In the genomic region with DNA sequence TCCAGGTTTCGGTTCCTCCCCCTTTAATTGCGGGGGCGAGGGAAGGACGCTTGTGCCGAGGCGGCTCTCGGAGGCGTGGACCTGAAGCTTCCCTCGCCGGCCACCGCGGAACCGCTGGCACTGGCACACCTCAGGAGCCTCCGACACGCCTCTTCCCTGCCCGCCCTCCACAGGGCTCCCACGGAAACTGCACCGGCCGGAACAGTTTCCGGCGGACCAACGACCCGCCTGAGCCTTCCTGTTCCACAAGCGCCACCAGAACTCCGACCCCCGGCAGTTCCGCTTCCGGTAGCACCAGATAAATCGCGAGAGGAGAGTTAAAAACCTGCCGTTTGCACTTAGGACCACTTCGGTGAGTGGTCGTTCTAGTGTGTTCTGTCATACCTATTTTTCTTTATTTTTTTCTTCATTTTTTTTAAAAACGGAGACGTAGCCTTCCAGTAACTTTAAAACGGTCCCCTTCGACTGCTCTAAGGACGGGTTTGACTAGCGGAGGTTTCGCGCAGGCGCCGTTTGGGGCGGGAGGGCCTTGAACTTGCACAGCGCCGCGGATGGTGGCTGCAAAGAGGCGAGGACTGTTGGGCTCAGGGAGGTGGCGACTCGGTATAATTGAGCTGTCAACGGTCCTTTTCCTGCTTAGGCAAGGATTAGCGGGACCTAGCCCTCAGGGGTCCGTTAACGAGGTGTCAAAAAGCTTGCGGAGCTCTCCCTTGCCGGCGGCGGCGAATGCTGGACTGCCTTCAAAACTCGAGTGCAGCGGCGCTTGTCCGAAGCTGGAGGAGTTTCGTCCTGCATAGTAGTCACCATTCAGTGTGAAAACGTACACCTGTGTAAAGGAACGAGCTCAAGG, we compare ENCODE assay signal across 8 mouse cellular contexts. TPM values are rescaled to one million over a fixed set of nuclear protein-coding genes. Genes with fewer than 3 reads are reported as not detected.
A peak's percentile ranks its signal among the peaks of the same experiment; 100 is the strongest.
DNase-seq lines count a peak whose midpoint lies in the region; ATAC-seq and TF ChIP-seq lines count a peak whose summit lies in the region.

Gin1 (plus strand) TSS at position 269 of the 850 bp plus-strand sequence.
Ppip5k2 (minus strand) TSS at position 508 of the 850 bp plus-strand sequence.

- H3K27ac ChIP-seq in heart, embryonic 12.5 days (ENCODE audit: poor library complexity, severe bottlenecking): peak within 1 kb of the TSS; percentile 96
- H3K27ac ChIP-seq in kidney, postnatal 0 days: peak within 1 kb of the TSS; percentile 91
- H3K27ac ChIP-seq in liver, embryonic 11.5 days (ENCODE audit: low read depth, low read length): peak within 1 kb of the TSS; percentile 84
- peak within 1 kb of the TSS; percentile 76 for H3K27ac ChIP-seq in stomach, embryonic 14.5 days (ENCODE audit: low read length)

- no peaks in the 10 kb centered on the region for H3K36me3 ChIP-seq in heart, embryonic 12.5 days
- H3K36me3 ChIP-seq in kidney, postnatal 0 days (ENCODE audit: insufficient read depth, low read length): no peaks in the 10 kb centered on the region
- H3K36me3 ChIP-seq in liver, embryonic 11.5 days (ENCODE audit: control insufficient read depth, insufficient read depth, low read length): no peaks in the 10 kb centered on the region
- H3K36me3 ChIP-seq in stomach, embryonic 14.5 days (ENCODE audit: control insufficient read depth, insufficient read depth, low read length): no peaks in the 10 kb centered on the region

- no peaks in the 10 kb centered on the region for H3K27me3 ChIP-seq in heart, embryonic 12.5 days (replicated peaks)
- no peaks in the 10 kb centered on the region for H3K27me3 ChIP-seq in kidney, postnatal 0 days (ENCODE audit: insufficient read depth, low read length)
- H3K27me3 ChIP-seq in liver, embryonic 11.5 days (replicated peaks; ENCODE audit: control insufficient read depth, insufficient read depth, low read length): no peaks in the 10 kb centered on the region
- H3K27me3 ChIP-seq in stomach, embryonic 14.5 days (ENCODE audit: control insufficient read depth, insufficient read depth, low read length): no peaks in the 10 kb centered on the region

- peak within 1 kb of the TSS; percentile 98 for H3K4me3 ChIP-seq in heart, embryonic 12.5 days
- peak within 1 kb of the TSS; percentile 83 for H3K4me3 ChIP-seq in kidney, postnatal 0 days (replicated peaks; ENCODE audit: low read depth, low read length)
- H3K4me3 ChIP-seq in liver, embryonic 11.5 days (ENCODE audit: low read depth, low read length): peak within 1 kb of the TSS; percentile 90
- H3K4me3 ChIP-seq in stomach, embryonic 14.5 days (ENCODE audit: low read depth, low read length): peak within 1 kb of the TSS; percentile 89

- H3K4me1 ChIP-seq in heart, embryonic 12.5 days (replicated peaks): peaks cover 13% of the 10 kb centered on the region; the same call in 1 of the 2 replicates
- no peaks in the 10 kb centered on the region for H3K4me1 ChIP-seq in kidney, postnatal 0 days (replicated peaks; ENCODE audit: insufficient read depth, low read length)
- peaks cover 8% of the 10 kb centered on the region for H3K4me1 ChIP-seq in liver, embryonic 11.5 days (replicated peaks; ENCODE audit: control insufficient read depth, insufficient read depth, low read length)
- peaks cover 15% of the 10 kb centered on the region for H3K4me1 ChIP-seq in stomach, embryonic 14.5 days (ENCODE audit: control insufficient read depth, insufficient read depth, low read length)

- under 1% methylated on average over 64 of the region's 66 CpGs for WGBS in heart, embryonic 12.5 days
- 1% methylated on average over 65 of the region's 66 CpGs for WGBS in kidney, postnatal 0 days
- WGBS in liver, embryonic 11.5 days: under 1% methylated on average over 66 of the region's 66 CpGs
- WGBS in stomach, embryonic 14.5 days: under 1% methylated on average over 66 of the region's 66 CpGs

- ATAC-seq in erythroid progenitor cell, adult 5-6 weeks (replicated peaks; ENCODE audit: low FRiP score, poor library complexity, severe bottlenecking): peak; percentile 93
- peak; percentile 98 for ATAC-seq in heart, embryonic 12.5 days (ENCODE audit: insufficient number of reproducible peaks, low FRiP score)
- peak; percentile 99 for ATAC-seq in kidney, postnatal 0 days (replicated peaks; ENCODE audit: low FRiP score, low read depth)
- ATAC-seq in liver, embryonic 11.5 days (replicated peaks; ENCODE audit: low FRiP score): peak; percentile 97
- peak; percentile 98 for ATAC-seq in stomach, embryonic 14.5 days (ENCODE audit: insufficient number of reproducible peaks, insufficient read depth, low FRiP score, low read depth)

- peak; percentile 98 for DNase-seq in CD4-positive helper T cell, adult 2 months (ENCODE audit: low read depth, low spot score)
- peak; percentile 91 for DNase-seq in brain, embryonic 18.5 days (ENCODE audit: low read depth, low spot score)
- DNase-seq in kidney, postnatal 0 days (ENCODE audit: low spot score): peak; percentile 97
- DNase-seq in liver, embryonic 11.5 days (ENCODE audit: low spot score): peak; percentile 93
- peak; percentile 96 for DNase-seq in naive thymus-derived CD4-positive, alpha-beta T cell, adult 2 months (ENCODE audit: low read depth)

- TF ChIP-seq CTCF in kidney, postnatal 0 days (IDR thresholded peaks at IDR 0.05; ENCODE audit: low read depth): peak; percentile 52

- peak within 1 kb of the TSS; percentile 94 for H3K9ac ChIP-seq in heart, embryonic 12.5 days
- H3K9ac ChIP-seq in kidney, postnatal 0 days (ENCODE audit: low read depth, low read length): peak within 1 kb of the TSS; percentile 90
- peak within 1 kb of the TSS; percentile 88 for H3K9ac ChIP-seq in liver, embryonic 11.5 days (ENCODE audit: low read depth, low read length)
- H3K9ac ChIP-seq in stomach, embryonic 14.5 days (replicated peaks; ENCODE audit: low read depth, low read length): peak within 1 kb of the TSS; percentile 66

- peak within 1 kb of the TSS; percentile 70 for H3K4me2 ChIP-seq in heart, embryonic 12.5 days
- peak within 1 kb of the TSS; percentile 82 for H3K4me2 ChIP-seq in kidney, postnatal 0 days (ENCODE audit: low read length)
- peak within 1 kb of the TSS; percentile 81 for H3K4me2 ChIP-seq in liver, embryonic 11.5 days
- H3K4me2 ChIP-seq in stomach, embryonic 14.5 days (replicated peaks; ENCODE audit: low read depth, low read length): peak within 1 kb of the TSS; percentile 77

- no peaks in the 10 kb centered on the region for H3K9me3 ChIP-seq in heart, embryonic 12.5 days (replicated peaks)
- no peaks in the 10 kb centered on the region for H3K9me3 ChIP-seq in kidney, postnatal 0 days (replicated peaks; ENCODE audit: low read length)
- H3K9me3 ChIP-seq in liver, embryonic 11.5 days (ENCODE audit: control insufficient read depth, low read length): no peaks in the 10 kb centered on the region
- H3K9me3 ChIP-seq in stomach, embryonic 14.5 days (ENCODE audit: control insufficient read depth, low read depth, low read length): no peaks in the 10 kb centered on the region

RNA-seq across cellular contexts. Expression of gene Gin1, which starts in this region (rescaled TPM):
- total RNA-seq in erythroid progenitor cell, adult 5-6 weeks (2015; ENCODE audit: low replicate concordance): 13.0 and 24.3 TPM in 2 replicates
- total RNA-seq in erythroid progenitor cell, adult 5-6 weeks (2017; ENCODE audit: low replicate concordance): 21.6 and 26.6 TPM in 2 replicates
- polyA plus RNA-seq in heart, embryonic 12.5 days (2016; fragmentation: Nextera tagmentation; extraction: Ambion mirVana): 17.1 and 17.8 TPM in 2 replicates
- 18.6 and 19.8 TPM in 2 replicates for polyA plus RNA-seq in kidney, postnatal 0 days (2015; fragmentation: Nextera tagmentation; extraction: Ambion mirVana)
- 19.6 and 21.7 TPM in 2 replicates for polyA plus RNA-seq in liver, embryonic 11.5 days (2014; fragmentation: Nextera tagmentation; extraction: Ambion mirVana)
- polyA plus RNA-seq in stomach, embryonic 14.5 days (2014; fragmentation: Nextera tagmentation; extraction: Ambion mirVana): 16.4 and 19.3 TPM in 2 replicates

RNA-seq across cellular contexts. Expression of gene Ppip5k2, which starts in this region (rescaled TPM):
- 6.8 and 14.3 TPM in 2 replicates for total RNA-seq in erythroid progenitor cell, adult 5-6 weeks (2015; ENCODE audit: low replicate concordance)
- total RNA-seq in erythroid progenitor cell, adult 5-6 weeks (2017; ENCODE audit: low replicate concordance): 6.8 and 9.1 TPM in 2 replicates
- 50.8 and 50.9 TPM in 2 replicates for polyA plus RNA-seq in heart, embryonic 12.5 days (2016; fragmentation: Nextera tagmentation; extraction: Ambion mirVana)
- polyA plus RNA-seq in kidney, postnatal 0 days (2015; fragmentation: Nextera tagmentation; extraction: Ambion mirVana): 17.1 and 21.3 TPM in 2 replicates
- polyA plus RNA-seq in liver, embryonic 11.5 days (2014; fragmentation: Nextera tagmentation; extraction: Ambion mirVana): 36.5 and 39.5 TPM in 2 replicates
- polyA plus RNA-seq in stomach, embryonic 14.5 days (2014; fragmentation: Nextera tagmentation; extraction: Ambion mirVana): 47.7 and 47.8 TPM in 2 replicates

Comparison
In these comparisons a context has a peak if more than half of its experiments do, and no peak if none do; other contexts are left out.
1. Peak in every context shown above with its lines: DNase-seq, ATAC-seq, H3K4me3 ChIP-seq and H3K27ac ChIP-seq.